Mouse (Mus musculus) skeletal muscle tissue, postnatal 0 days (tissue): ENCODE data around the gene Prcc. TPM values are rescaled to one million over a fixed set of nuclear protein-coding genes. Genes with fewer than 3 reads are reported as not detected.

Experiments used
- polyA plus RNA-seq: library from polyadenylated mRNA; unstranded; fragments of >200 nt; fragmentation: Nextera tagmentation; extraction: Ambion mirVana; gene quantifications from 2 replicates; pipeline ENCODE4 v1.2.1, GENCODE M21; 2015

Prcc gene
- 9.7 and 10.3 TPM in 2 replicates for polyA plus RNA-seq

GRCm38 (mm10) chr3:87885281-87886003, at the start of gene Prcc:
TSS of gene Prcc (minus strand) at chr3:87885608.

DNA sequence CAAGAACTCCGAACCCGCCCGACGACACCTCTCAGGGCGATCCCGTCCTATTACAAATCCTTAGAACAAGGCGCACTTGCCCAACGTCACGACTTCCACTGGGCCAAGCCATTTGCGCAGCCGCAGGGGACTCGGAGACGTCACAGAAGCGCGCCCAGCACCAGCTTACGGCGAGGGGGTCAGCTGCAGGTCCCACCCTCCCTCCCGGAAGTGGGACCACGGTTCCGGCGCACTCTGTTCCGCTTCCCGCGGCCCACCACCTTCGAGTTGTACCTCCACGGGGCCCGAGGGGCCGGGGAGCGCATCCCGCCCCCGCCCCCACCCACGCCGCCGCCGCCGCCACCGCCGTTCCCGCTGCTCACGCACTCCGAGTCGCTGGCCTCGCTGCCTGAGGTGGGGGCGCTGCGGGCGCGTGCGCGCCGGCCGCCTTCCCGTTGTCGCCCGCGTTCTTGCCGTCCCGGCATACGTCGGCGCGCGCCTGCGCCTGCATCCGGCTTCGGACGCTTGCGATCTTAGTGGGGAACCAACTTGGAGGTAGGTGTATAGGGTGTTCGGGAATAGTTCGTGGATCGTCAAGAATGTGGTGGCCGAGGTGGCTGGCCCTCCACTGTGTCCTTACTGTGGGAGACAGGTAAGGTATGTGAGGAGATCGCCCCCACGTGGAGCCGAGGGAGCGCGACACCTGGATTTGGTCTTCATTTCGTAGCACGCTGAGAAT, 44.8 kb upstream of the Prcc start, which contains the start of the genes Isg20l2 and Rrnad1:
Isg20l2 (plus strand) TSS at position 237 of the 718 bp plus-strand sequence.
Rrnad1 (minus strand) TSS at position 640 of the 718 bp plus-strand sequence.

DNA sequence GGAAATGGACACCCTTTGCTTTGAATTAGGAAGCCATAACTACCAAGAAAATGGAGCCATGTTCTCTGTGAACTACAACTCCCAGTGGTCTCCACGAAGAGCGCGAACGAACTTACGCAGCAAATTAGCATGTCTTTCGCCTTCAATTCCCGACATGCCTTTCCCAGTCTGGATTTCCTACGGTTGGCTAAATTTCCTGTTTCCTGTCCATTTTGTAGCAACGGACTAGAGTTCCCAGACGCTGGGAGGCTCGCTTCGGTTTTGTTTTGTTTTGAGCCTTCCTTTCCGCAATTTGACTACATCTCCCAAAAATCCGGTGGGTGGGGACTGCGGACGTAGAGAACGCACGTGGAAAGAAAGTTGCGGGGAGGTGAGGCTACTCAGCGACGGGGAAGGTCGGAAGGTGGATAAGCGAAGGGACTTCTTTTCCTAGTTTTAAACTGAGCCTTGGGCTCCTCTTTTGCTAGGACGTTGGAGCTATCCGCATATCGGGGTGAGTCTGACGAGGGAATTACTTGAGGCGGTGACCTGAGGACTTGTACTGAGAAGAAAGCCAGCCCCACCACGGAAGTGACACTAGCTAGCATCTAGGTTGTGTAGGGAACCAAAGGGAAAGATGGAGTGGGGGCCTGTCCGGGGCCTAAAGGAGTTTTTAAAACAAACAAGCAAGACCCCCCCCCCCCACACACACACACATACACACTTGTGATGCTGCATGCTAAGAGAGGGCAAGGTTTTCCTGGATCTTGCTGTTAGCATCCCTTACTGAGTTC, 34.1 kb upstream of the Prcc start, which contains the start of gene Mrpl24:
Mrpl24 (plus strand) TSS at position 171 of the 773 bp plus-strand sequence.

GRCm38 (mm10) chr3:87905880-87906485, 20.6 kb upstream of the Prcc start, which contains the start of gene Hdgf:
TSS of gene Hdgf (plus strand) at chr3:87906321.

DNA sequence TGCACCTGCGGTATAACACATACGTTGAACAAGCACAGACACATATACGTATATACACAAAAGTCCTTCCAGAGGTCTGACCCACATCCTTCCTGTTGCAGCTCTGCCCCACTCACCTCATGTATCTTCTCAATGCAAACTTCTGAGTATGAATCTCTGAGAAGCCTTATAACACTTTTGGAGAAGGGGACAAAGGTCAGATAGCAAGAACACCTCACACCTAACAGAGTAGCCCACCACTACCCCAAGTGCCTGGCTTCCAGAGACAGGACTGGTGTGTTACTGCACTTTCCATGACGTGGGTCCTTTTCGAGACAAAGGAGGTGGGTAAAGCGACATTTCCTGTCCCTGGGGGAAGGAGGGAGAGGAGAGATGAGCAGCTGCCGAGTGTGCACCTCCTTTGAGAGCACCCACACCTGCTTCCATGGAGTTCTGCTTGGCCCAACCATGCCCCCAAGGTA, 38.7 kb downstream of the Prcc start, which contains the start of gene Sh2d2a:
Sh2d2a (plus strand) TSS at position 106 of the 461 bp plus-strand sequence.

GRCm38 (mm10) chr3:87824206-87824605, 61.2 kb downstream of the Prcc start, which contains the start of gene Pear1:
TSS of gene Pear1 (minus strand) at chr3:87824306.

Other genes with a start within 250 kb of the Prcc start
- 0.18 and 0.26 TPM in 2 replicates for gene Lrrc71, start 137.0 kb downstream of the Prcc start, polyA plus RNA-seq
- gene Ntrk1, start 90.4 kb downstream of the Prcc start, polyA plus RNA-seq: 0.28 TPM in 1 of 2 replicates, not detected in the other
- 0.04 and 0.13 TPM in 2 replicates for gene Insrr, start 88.7 kb downstream of the Prcc start, polyA plus RNA-seq
- 10.9 and 12.9 TPM in 2 replicates for gene Pear1, start 61.3 kb downstream of the Prcc start, polyA plus RNA-seq
- 0.07 and 0.13 TPM in 2 replicates for gene Sh2d2a, start 38.9 kb downstream of the Prcc start, polyA plus RNA-seq
- 113 and 133 TPM in 2 replicates for gene Hdgf, start 20.7 kb upstream of the Prcc start, polyA plus RNA-seq
- gene Mrpl24, start 33.9 kb upstream of the Prcc start, polyA plus RNA-seq: 51.0 and 60.6 TPM in 2 replicates
- 16.7 and 16.8 TPM in 2 replicates for gene Isg20l2, start 44.7 kb upstream of the Prcc start, polyA plus RNA-seq
- gene Rrnad1, start 45.1 kb upstream of the Prcc start, polyA plus RNA-seq: 7.5 and 8.2 TPM in 2 replicates
- 0.85 and 3.3 TPM in 2 replicates for gene Crabp2, start 63.1 kb upstream of the Prcc start, polyA plus RNA-seq
- gene Nes, start 85.5 kb upstream of the Prcc start, polyA plus RNA-seq: 74.2 and 79.3 TPM in 2 replicates
- gene Bcan, start 114.6 kb upstream of the Prcc start, polyA plus RNA-seq: 0.21 TPM in 1 of 2 replicates, not detected in the other
- 0.08 and 0.13 TPM in 2 replicates for gene Hapln2, start 142.0 kb upstream of the Prcc start, polyA plus RNA-seq
- gene Gpatch4, start 157.5 kb upstream of the Prcc start, polyA plus RNA-seq: 15.9 and 16.7 TPM in 2 replicates
- 106 and 125 TPM in 2 replicates for gene Naxe, start 172.9 kb upstream of the Prcc start, polyA plus RNA-seq
- not detected in 2 replicates for gene Ttc24, start 192.7 kb upstream of the Prcc start, polyA plus RNA-seq
- 5.1 and 5.8 TPM in 2 replicates for gene Iqgap3, start 196.4 kb upstream of the Prcc start, polyA plus RNA-seq